Mouse (Mus musculus): ENCODE data around the gene Cpe. TPM values are rescaled to one million over a fixed set of nuclear protein-coding genes. Genes with fewer than 3 reads are reported as not detected.

The Cpe gene
- polyA plus RNA-seq, 1 experiment from 2014 or later, result 49.1 TPM

- H3K27me3 ChIP-seq (ENCODE audit: control insufficient read depth, insufficient read depth, low read depth, low read length), result no peaks in the 10 kb centered on the region
- no peak overlapping the region for H3K4me2 ChIP-seq (ENCODE audit: low read depth, low read length)
- no peak for ATAC-seq (ENCODE audit: low read depth)
- H3K9me3 ChIP-seq (ENCODE audit: control insufficient read depth, low read length), result no peaks in the 10 kb centered on the region
- H3K4me3 ChIP-seq (ENCODE audit: low read length), result no peak overlapping the region
- WGBS, result 71% methylated on average over 3 of the region's 3 CpGs
- no peaks in the 10 kb centered on the region for H3K4me1 ChIP-seq (replicated peaks; ENCODE audit: control insufficient read depth, insufficient read depth, low read length)
- H3K27ac ChIP-seq (ENCODE audit: low read length), result no peak overlapping the region
- H3K9ac ChIP-seq (ENCODE audit: low read length), result no peak overlapping the region
- no peaks in the 10 kb centered on the region for H3K36me3 ChIP-seq (ENCODE audit: control insufficient read depth, insufficient read depth, low read length)
These were observed 28.0 kb downstream of the Cpe start for GRCm38 (mm10) chr8:64664811-64665210.

GRCm38 (mm10) chr8:64664350-64664749, 28.5 kb downstream of the Cpe start:
- H3K4me3 ChIP-seq (ENCODE audit: low read length), result no peak overlapping the region
- H3K9me3 ChIP-seq (ENCODE audit: control insufficient read depth, low read length), result no peaks in the 10 kb centered on the region
- no peaks in the 10 kb centered on the region for H3K36me3 ChIP-seq (ENCODE audit: control insufficient read depth, insufficient read depth, low read length)
- H3K4me2 ChIP-seq (ENCODE audit: low read depth, low read length), result no peak overlapping the region
- ATAC-seq (ENCODE audit: low read depth), result no peak
- H3K27ac ChIP-seq (ENCODE audit: low read length), result no peak overlapping the region
- no peaks in the 10 kb centered on the region for H3K27me3 ChIP-seq (ENCODE audit: control insufficient read depth, insufficient read depth, low read depth, low read length)
- no peaks in the 10 kb centered on the region for H3K4me1 ChIP-seq (replicated peaks; ENCODE audit: control insufficient read depth, insufficient read depth, low read length)
- no peak overlapping the region for H3K9ac ChIP-seq (ENCODE audit: low read length)
- 37% methylated on average over 2 of the region's 2 CpGs for WGBS

- no peak overlapping the region for H3K9ac ChIP-seq (ENCODE audit: low read length)
- no peaks in the 10 kb centered on the region for H3K36me3 ChIP-seq (ENCODE audit: control insufficient read depth, insufficient read depth, low read length)
- H3K27me3 ChIP-seq (ENCODE audit: control insufficient read depth, insufficient read depth, low read depth, low read length), result no peaks in the 10 kb centered on the region
- ATAC-seq (ENCODE audit: low read depth), result no peak
- no peak overlapping the region for H3K4me2 ChIP-seq (ENCODE audit: low read depth, low read length)
- no peak overlapping the region for H3K4me3 ChIP-seq (ENCODE audit: low read length)
- WGBS, result 75% methylated on average over 5 of the region's 5 CpGs
- no peaks in the 10 kb centered on the region for H3K4me1 ChIP-seq (replicated peaks; ENCODE audit: control insufficient read depth, insufficient read depth, low read length)
- no peaks in the 10 kb centered on the region for H3K9me3 ChIP-seq (ENCODE audit: control insufficient read depth, low read length)
- no peak overlapping the region for H3K27ac ChIP-seq (ENCODE audit: low read length)
These were observed 33.8 kb downstream of the Cpe start for GRCm38 (mm10) chr8:64659097-64659496.

- H3K9ac ChIP-seq (ENCODE audit: low read length), result no peak overlapping the region
- no peak for ATAC-seq (ENCODE audit: low read depth)
- 83% methylated on average over 4 of the region's 4 CpGs for WGBS
These were observed 34.9 kb downstream of the Cpe start for GRCm38 (mm10) chr8:64657980-64658401.

GRCm38 (mm10) chr8:64657517-64657916, 35.3 kb downstream of the Cpe start:
- Histone ChIP-seq H3K4me1 (replicated peaks; ENCODE audit: control insufficient read depth, insufficient read depth, low read length) (no peaks in the 10 kb centered on the region), H3K9me3 (ENCODE audit: control insufficient read depth, low read length) (no peaks in the 10 kb centered on the region), H3K27me3 (ENCODE audit: control insufficient read depth, insufficient read depth, low read depth, low read length) (no peaks in the 10 kb centered on the region), H3K4me2 (ENCODE audit: low read depth, low read length) (no peak overlapping the region), H3K27ac (ENCODE audit: low read length) (no peak overlapping the region), H3K36me3 (ENCODE audit: control insufficient read depth, insufficient read depth, low read length) (no peaks in the 10 kb centered on the region), H3K9ac (ENCODE audit: low read length) (no peak overlapping the region), H3K4me3 (ENCODE audit: low read length) (no peak overlapping the region)
- no peak for ATAC-seq (ENCODE audit: low read depth)
- WGBS, result 52% methylated on average over 7 of the region's 7 CpGs

More at GRCm38 (mm10) chr8:64657980-64658401, 34.9 kb downstream of the Cpe start:
- Histone ChIP-seq H3K27ac (ENCODE audit: low read length) (no peak overlapping the region), H3K27me3 (ENCODE audit: control insufficient read depth, insufficient read depth, low read depth, low read length) (no peaks in the 10 kb centered on the region), H3K4me2 (ENCODE audit: low read depth, low read length) (no peak overlapping the region), H3K9me3 (ENCODE audit: control insufficient read depth, low read length) (no peaks in the 10 kb centered on the region), H3K4me1 (replicated peaks; ENCODE audit: control insufficient read depth, insufficient read depth, low read length) (no peaks in the 10 kb centered on the region), H3K4me3 (ENCODE audit: low read length) (no peak overlapping the region), H3K36me3 (ENCODE audit: control insufficient read depth, insufficient read depth, low read length) (no peaks in the 10 kb centered on the region)

GRCm38 (mm10) chr8:64655887-64656286, 37.0 kb downstream of the Cpe start:
- no peaks in the 10 kb centered on the region for H3K36me3 ChIP-seq (ENCODE audit: control insufficient read depth, insufficient read depth, low read length)
- H3K4me1 ChIP-seq (replicated peaks; ENCODE audit: control insufficient read depth, insufficient read depth, low read length), result no peaks in the 10 kb centered on the region
- no peak overlapping the region for H3K4me2 ChIP-seq (ENCODE audit: low read depth, low read length)
- no peak for ATAC-seq (ENCODE audit: low read depth)
- H3K9me3 ChIP-seq (ENCODE audit: control insufficient read depth, low read length), result no peaks in the 10 kb centered on the region
- WGBS, result 84% methylated on average over 6 of the region's 6 CpGs
- H3K4me3 ChIP-seq (ENCODE audit: low read length), result no peak overlapping the region
- no peaks in the 10 kb centered on the region for H3K27me3 ChIP-seq (ENCODE audit: control insufficient read depth, insufficient read depth, low read depth, low read length)
- H3K9ac ChIP-seq (ENCODE audit: low read length), result no peak overlapping the region
- no peak overlapping the region for H3K27ac ChIP-seq (ENCODE audit: low read length)

GRCm38 (mm10) chr8:64655087-64655486, 37.8 kb downstream of the Cpe start:
- Histone ChIP-seq H3K9ac (ENCODE audit: low read length) (no peak overlapping the region), H3K9me3 (ENCODE audit: control insufficient read depth, low read length) (no peaks in the 10 kb centered on the region), H3K27ac (ENCODE audit: low read length) (no peak overlapping the region), H3K4me3 (ENCODE audit: low read length) (no peak overlapping the region), H3K4me1 (replicated peaks; ENCODE audit: control insufficient read depth, insufficient read depth, low read length) (no peaks in the 10 kb centered on the region), H3K4me2 (ENCODE audit: low read depth, low read length) (no peak overlapping the region), H3K27me3 (ENCODE audit: control insufficient read depth, insufficient read depth, low read depth, low read length) (no peaks in the 10 kb centered on the region), H3K36me3 (ENCODE audit: control insufficient read depth, insufficient read depth, low read length) (no peaks in the 10 kb centered on the region)
- ATAC-seq (ENCODE audit: low read depth), result no peak
- 71% methylated on average over 2 of the region's 2 CpGs for WGBS

- no peaks in the 10 kb centered on the region for H3K4me1 ChIP-seq (replicated peaks; ENCODE audit: control insufficient read depth, insufficient read depth, low read length)
- no peaks in the 10 kb centered on the region for H3K36me3 ChIP-seq (ENCODE audit: control insufficient read depth, insufficient read depth, low read length)
- no peak overlapping the region for H3K9ac ChIP-seq (ENCODE audit: low read length)
- ATAC-seq (ENCODE audit: low read depth), result no peak
- no peak overlapping the region for H3K4me3 ChIP-seq (ENCODE audit: low read length)
- H3K4me2 ChIP-seq (ENCODE audit: low read depth, low read length), result no peak overlapping the region
- no peaks in the 10 kb centered on the region for H3K9me3 ChIP-seq (ENCODE audit: control insufficient read depth, low read length)
- H3K27me3 ChIP-seq (ENCODE audit: control insufficient read depth, insufficient read depth, low read depth, low read length), result no peaks in the 10 kb centered on the region
- no peak overlapping the region for H3K27ac ChIP-seq (ENCODE audit: low read length)
These were observed 40.6 kb downstream of the Cpe start for GRCm38 (mm10) chr8:64652285-64652684.

- Histone ChIP-seq H3K4me1 (replicated peaks; ENCODE audit: control insufficient read depth, insufficient read depth, low read length) (no peaks in the 10 kb centered on the region), H3K36me3 (ENCODE audit: control insufficient read depth, insufficient read depth, low read length) (no peaks in the 10 kb centered on the region), H3K27me3 (ENCODE audit: control insufficient read depth, insufficient read depth, low read depth, low read length) (no peaks in the 10 kb centered on the region), H3K4me2 (ENCODE audit: low read depth, low read length) (no peak overlapping the region), H3K9me3 (ENCODE audit: control insufficient read depth, low read length) (no peaks in the 10 kb centered on the region), H3K4me3 (ENCODE audit: low read length) (no peak overlapping the region), H3K9ac (ENCODE audit: low read length) (no peak overlapping the region), H3K27ac (ENCODE audit: low read length) (no peak overlapping the region)
- 76% methylated on average over 4 of the region's 4 CpGs for WGBS
- no peak for ATAC-seq (ENCODE audit: low read depth)
These were observed 44.8 kb downstream of the Cpe start for GRCm38 (mm10) chr8:64648063-64648462.

GRCm38 (mm10) chr8:64647148-64647547, 45.7 kb downstream of the Cpe start:
- Histone ChIP-seq H3K9ac (ENCODE audit: low read length) (no peak overlapping the region), H3K4me3 (ENCODE audit: low read length) (no peak overlapping the region), H3K9me3 (ENCODE audit: control insufficient read depth, low read length) (no peaks in the 10 kb centered on the region), H3K4me2 (ENCODE audit: low read depth, low read length) (no peak overlapping the region), H3K36me3 (ENCODE audit: control insufficient read depth, insufficient read depth, low read length) (no peaks in the 10 kb centered on the region), H3K27me3 (ENCODE audit: control insufficient read depth, insufficient read depth, low read depth, low read length) (no peaks in the 10 kb centered on the region), H3K4me1 (replicated peaks; ENCODE audit: control insufficient read depth, insufficient read depth, low read length) (no peaks in the 10 kb centered on the region), H3K27ac (ENCODE audit: low read length) (no peak overlapping the region)
- ATAC-seq (ENCODE audit: low read depth), result no peak
- 83% methylated on average over 3 of the region's 3 CpGs for WGBS
